Mouse (Mus musculus) limb, embryonic 15.5 days (tissue): ENCODE results near the gene Gpc6. TPM values are rescaled to one million over a fixed set of nuclear protein-coding genes. Genes with fewer than 3 reads are reported as not detected.

Source experiments
- ATAC-seq: fragments of 200-750 bp; cut with Nextera tagmentation; 2 replicates; pipeline ENCODE4 v1.8.0; 2017; ENCODE audit warnings: low read depth, moderate TSS enrichment; ENCODE audit not compliant: insufficient number of reproducible peaks, low FRiP score, low TSS enrichment
- H3K27ac ChIP-seq: fragments of 300-500 bp; sonication (generic); 2 replicates; pipeline ENCODE4 v1.5.1; 2015; ENCODE audit warnings: moderate library complexity, mild to moderate bottlenecking, inconsistent platforms
- H3K27me3 ChIP-seq: fragments of 300-500 bp; sonication (generic); 2 replicates; pipeline ENCODE4 v1.6.1; 2015; ENCODE audit warnings: inconsistent platforms
- H3K36me3 ChIP-seq: fragments of 300-500 bp; sonication (generic); 2 replicates; pipeline ENCODE4 v1.6.1; 2015; ENCODE audit warnings: inconsistent platforms
- H3K4me1 ChIP-seq: fragments of 300-500 bp; sonication (generic); 2 replicates; pipeline ENCODE4 v1.6.1; 2015; ENCODE audit warnings: inconsistent platforms
- H3K4me2 ChIP-seq: fragments of 300-500 bp; sonication (generic); 2 replicates; pipeline ENCODE4 v1.6.1; 2015; ENCODE audit warnings: mild to moderate bottlenecking, inconsistent platforms
- H3K4me3 ChIP-seq: fragments of 300-500 bp; sonication (generic); 2 replicates; pipeline ENCODE4 v1.5.1; 2015; ENCODE audit warnings: mild to moderate bottlenecking, inconsistent platforms
- H3K9ac ChIP-seq: fragments of 300-500 bp; sonication (generic); 2 replicates; pipeline ENCODE4 v1.6.1; 2015; ENCODE audit warnings: inconsistent platforms
- H3K9me3 ChIP-seq: fragments of 300-500 bp; sonication (generic); 2 replicates; pipeline ENCODE4 v1.6.1; 2016; ENCODE audit warnings: inconsistent platforms
- WGBS: fragments of 180-500 bp; shearing (Covaris S2); methylation state at CpG from one replicate; pipeline ENCODE4 v1.1.7; 2015; 5-methylcytosine and 5-hydroxymethylcytosine counted together
- polyA plus RNA-seq: library from polyadenylated mRNA; unstranded; fragments of >200 nt; fragmentation: Nextera tagmentation; extraction: Ambion mirVana; gene quantifications from 2 replicates; pipeline ENCODE4 v1.2.1, GENCODE M21; 2015

The Gpc6 gene
- polyA plus RNA-seq, 1 experiment from 2014 or later = 42.5 TPM

DNA sequence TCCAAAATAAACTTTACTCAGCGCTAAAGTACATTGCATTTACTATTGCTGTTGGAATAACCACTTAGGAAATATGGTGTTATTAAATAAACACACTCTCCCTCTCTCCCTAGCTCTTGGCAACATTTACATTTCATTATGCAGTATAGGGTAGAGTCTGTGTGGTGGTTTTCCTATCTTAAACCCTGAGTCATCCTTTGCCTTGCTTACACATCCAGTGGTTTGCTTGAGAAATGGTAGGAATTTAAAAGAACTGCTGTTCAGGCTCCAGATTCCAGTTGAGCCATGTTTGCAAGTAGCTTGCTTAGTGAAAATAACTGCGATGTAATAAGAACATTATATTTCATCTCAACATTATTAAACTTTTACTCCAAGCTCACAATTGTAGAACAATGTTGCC is 3.3 kb downstream of the Gpc6 start:
- 47% methylated on average over 2 of the region's 2 CpGs for WGBS
- Histone ChIP-seq H3K27me3 (no peaks in the 10 kb centered on the region), H3K9ac (no peak overlapping the region), H3K9me3 (no peaks in the 10 kb centered on the region), H3K27ac (no peak overlapping the region), H3K4me3 (peak overlapping the region; percentile 77), H3K4me1 (peaks cover 8% of the 10 kb centered on the region), H3K4me2 (peak overlapping the region; percentile 86), H3K36me3 (no peaks in the 10 kb centered on the region)
- ATAC-seq = no peak

DNA sequence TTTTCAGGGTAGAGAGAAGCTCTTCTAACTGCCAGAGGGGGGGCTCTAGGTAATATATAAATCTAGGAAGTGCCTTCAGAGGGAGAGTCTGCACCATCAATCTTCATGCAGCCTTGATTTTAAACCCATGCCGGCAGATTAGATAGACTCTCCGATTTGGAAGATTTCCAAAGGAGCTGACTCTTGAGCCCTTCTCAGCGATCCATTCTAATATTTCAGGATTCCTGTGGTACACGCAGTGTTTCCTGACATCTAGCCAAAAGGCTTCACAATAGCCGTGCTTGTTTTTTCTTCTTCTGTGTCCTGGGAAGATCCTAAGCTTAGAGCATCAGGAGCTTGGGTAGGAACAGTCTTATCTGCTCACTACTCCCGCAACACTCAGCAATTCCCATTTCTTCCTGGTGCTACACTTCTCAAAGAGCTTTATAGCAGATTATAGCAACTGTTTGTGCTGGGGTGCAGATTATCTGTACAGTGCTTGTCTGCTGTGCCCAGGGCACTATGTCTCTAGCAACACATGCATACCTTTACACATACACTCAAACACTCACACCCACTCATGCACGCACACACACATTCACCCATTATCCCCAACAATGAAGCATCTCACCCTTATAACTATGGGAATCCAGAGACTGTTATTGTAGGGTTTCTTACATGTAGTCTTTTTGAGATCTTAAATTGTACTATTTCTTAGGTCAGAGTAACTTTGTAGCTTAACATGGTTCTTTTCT is 3.8 kb downstream of the Gpc6 start:
- peak overlapping the region; percentile 77 for H3K4me3 ChIP-seq
- 48% methylated on average over 7 of the region's 7 CpGs for WGBS
- no peaks in the 10 kb centered on the region for H3K9me3 ChIP-seq
- H3K9ac ChIP-seq = no peak overlapping the region
- no peaks in the 10 kb centered on the region for H3K36me3 ChIP-seq
- ATAC-seq = no peak
- H3K4me1 ChIP-seq = peaks cover 8% of the 10 kb centered on the region
- no peak overlapping the region for H3K27ac ChIP-seq
- no peaks in the 10 kb centered on the region for H3K27me3 ChIP-seq
- H3K4me2 ChIP-seq = no peak overlapping the region

DNA sequence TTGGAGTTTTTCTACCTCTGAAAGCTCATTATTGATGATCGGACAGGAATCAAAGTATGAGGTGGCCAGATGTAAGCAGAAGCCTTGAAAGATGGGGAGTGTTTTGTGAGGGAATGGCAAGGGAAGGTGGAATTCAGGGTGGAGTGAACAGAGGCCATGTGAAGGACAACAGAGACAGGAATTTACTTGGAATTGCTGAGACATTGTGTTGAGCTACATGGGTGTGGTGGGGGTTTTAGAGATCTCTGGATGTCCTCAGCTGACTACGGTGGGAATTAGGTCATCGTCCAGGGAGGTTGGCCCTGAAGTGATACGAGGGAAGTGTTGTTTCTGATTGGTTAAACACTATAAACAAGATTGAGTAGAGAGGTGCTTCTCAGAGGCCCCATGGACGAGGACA is 8.7 kb downstream of the Gpc6 start:
- H3K4me1 ChIP-seq = peaks cover 6% of the 10 kb centered on the region
- H3K27ac ChIP-seq = no peak overlapping the region
- no peaks in the 10 kb centered on the region for H3K27me3 ChIP-seq
- WGBS = 68% methylated on average over 5 of the region's 5 CpGs
- no peak overlapping the region for H3K4me2 ChIP-seq
- H3K36me3 ChIP-seq = no peaks in the 10 kb centered on the region
- H3K4me3 ChIP-seq = no peak overlapping the region
- H3K9ac ChIP-seq = no peak overlapping the region
- ATAC-seq = no peak
- no peaks in the 10 kb centered on the region for H3K9me3 ChIP-seq

DNA sequence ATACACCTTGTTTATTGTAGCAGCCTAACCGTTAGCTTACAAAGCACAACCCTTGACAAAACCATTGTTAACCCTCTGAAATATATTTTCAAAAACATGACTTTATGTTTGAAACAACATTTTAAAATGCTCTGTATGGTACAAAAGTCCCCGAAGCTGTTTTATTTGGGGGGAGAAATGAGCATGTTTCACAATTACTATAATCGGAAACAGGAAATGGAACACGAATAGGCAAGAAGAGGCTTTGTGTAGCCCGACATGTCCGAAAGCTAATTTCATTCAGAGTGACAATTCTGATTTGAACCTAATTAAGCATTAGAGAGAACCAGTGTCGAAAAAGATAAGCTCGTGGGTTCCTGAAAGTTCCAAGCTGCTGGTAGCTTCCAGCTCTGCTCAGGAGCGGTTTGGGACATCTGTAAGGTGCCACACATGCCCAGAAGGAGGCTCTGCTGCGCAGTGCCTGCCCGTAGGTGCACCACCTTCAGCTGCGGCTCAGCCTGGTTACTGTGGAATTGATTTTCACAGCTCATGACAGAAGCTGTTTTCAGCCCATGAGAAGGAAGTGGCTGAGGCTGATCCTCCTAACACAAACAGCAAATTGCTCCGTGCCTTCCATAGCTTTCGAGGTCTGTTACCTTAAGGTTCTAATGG is 12.9 kb downstream of the Gpc6 start:
- no peak for ATAC-seq
- H3K27ac ChIP-seq = no peak overlapping the region
- WGBS = 55% methylated on average over 14 of the region's 14 CpGs
- H3K27me3 ChIP-seq = no peaks in the 10 kb centered on the region
- H3K9me3 ChIP-seq = no peaks in the 10 kb centered on the region
- H3K4me1 ChIP-seq = 0 out of 2 replicates have a peak, but pooled peaks cover 3% of the 10 kb centered on the region
- H3K4me2 ChIP-seq = no peak overlapping the region
- H3K4me3 ChIP-seq = no peak overlapping the region
- no peak overlapping the region for H3K9ac ChIP-seq
- H3K36me3 ChIP-seq = no peaks in the 10 kb centered on the region

DNA sequence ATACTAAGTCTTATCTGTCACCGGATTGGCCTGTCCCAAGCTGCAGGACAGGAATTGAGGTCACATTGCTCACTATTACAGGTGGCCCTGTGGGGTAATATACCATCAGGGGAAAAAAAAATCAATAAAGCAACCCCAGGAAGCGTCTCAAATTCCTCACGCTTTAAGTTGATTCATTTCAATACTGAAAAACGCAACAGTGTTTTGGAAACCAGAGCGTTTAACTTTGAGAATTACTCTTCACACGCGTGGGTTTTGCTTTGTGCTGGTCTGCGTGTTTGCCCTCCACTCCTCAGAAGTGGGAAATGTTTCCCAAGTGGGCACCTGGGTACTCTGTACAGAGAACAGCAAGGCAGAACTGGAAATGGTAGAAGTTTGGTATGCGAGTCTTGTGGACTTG is 13.6 kb downstream of the Gpc6 start:
- no peak overlapping the region for H3K9ac ChIP-seq
- H3K27ac ChIP-seq = no peak overlapping the region
- H3K9me3 ChIP-seq = no peaks in the 10 kb centered on the region
- 0 out of 2 replicates have a peak, but pooled peaks cover 3% of the 10 kb centered on the region for H3K4me1 ChIP-seq
- WGBS = 70% methylated on average over 9 of the region's 9 CpGs
- ATAC-seq = no peak
- no peak overlapping the region for H3K4me3 ChIP-seq
- no peak overlapping the region for H3K4me2 ChIP-seq
- no peaks in the 10 kb centered on the region for H3K36me3 ChIP-seq
- H3K27me3 ChIP-seq = no peaks in the 10 kb centered on the region

DNA sequence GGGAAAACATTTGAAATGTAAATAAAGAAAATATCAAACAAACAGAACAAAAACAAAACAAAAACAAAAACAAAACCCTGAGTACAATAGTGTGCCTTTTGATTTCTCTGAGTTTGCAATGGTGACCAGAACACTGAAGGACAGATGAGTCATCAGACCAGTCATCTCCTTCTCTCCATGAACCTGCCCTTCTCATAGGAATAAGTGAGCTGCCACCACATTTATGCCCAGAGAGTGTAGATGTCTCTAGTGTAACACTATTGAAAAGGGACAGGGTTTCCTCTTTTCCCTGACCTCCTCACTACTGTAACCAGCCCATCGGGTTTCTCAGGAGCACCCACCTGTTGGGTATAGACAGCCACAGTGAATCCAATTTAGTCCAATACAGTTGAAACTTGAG is 14.4 kb downstream of the Gpc6 start:
- Histone ChIP-seq H3K27ac (no peak overlapping the region), H3K9ac (no peak overlapping the region), H3K36me3 (no peaks in the 10 kb centered on the region), H3K4me1 (0 out of 2 replicates have a peak, but pooled peaks cover 3% of the 10 kb centered on the region), H3K4me3 (no peak overlapping the region), H3K4me2 (no peak overlapping the region), H3K27me3 (no peaks in the 10 kb centered on the region), H3K9me3 (no peaks in the 10 kb centered on the region)
- no peak for ATAC-seq
- 90% methylated on average over 1 of the region's 1 CpGs for WGBS

DNA sequence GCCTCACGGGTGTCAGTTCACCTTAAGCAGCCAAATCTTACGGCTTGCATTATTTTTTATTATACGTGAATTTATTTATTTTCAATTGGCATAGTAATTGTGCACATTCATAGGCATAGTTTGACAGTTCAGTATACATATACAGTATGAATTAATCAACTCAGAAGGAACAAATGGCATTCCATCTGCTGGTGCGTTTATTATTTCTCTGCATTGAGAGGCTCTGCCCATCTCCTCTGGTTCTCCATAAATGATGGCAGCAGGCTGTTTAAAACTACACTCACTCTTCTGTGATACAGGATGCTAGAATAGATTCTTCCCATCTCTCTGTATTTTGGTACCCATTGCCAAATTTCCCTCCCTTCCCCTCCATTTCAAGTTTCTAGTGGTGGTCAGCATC is 16.7 kb downstream of the Gpc6 start:
- Histone ChIP-seq H3K9me3 (no peaks in the 10 kb centered on the region), H3K9ac (no peak overlapping the region), H3K4me1 (0 out of 2 replicates have a peak, but pooled peaks cover 3% of the 10 kb centered on the region), H3K4me2 (no peak overlapping the region), H3K27me3 (no peaks in the 10 kb centered on the region), H3K4me3 (no peak overlapping the region), H3K27ac (no peak overlapping the region), H3K36me3 (no peaks in the 10 kb centered on the region)
- 81% methylated on average over 4 of the region's 4 CpGs for WGBS
- ATAC-seq = no peak

DNA sequence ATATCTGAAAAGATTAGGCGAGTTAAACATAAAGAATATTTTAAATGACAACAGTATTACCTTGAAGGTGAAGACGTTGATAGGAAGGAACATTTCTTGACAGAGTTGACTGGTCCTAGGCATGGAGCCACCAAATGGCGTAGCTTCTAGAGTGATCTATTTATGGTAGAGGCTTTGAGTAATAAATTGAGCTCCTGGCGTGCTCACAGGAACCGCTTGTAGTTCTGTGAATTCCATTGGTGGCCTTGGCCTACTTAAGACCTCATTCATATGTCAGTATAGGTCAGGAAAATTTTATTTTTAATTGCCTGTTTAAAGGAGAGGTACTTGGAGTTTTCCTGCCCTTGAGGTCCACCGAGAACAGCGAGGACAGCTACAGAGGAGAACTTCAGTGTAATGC is 18.6 kb downstream of the Gpc6 start:
- 90% methylated on average over 7 of the region's 7 CpGs for WGBS
- H3K9me3 ChIP-seq = no peaks in the 10 kb centered on the region
- no peak overlapping the region for H3K4me3 ChIP-seq
- no peak overlapping the region for H3K4me2 ChIP-seq
- no peaks in the 10 kb centered on the region for H3K4me1 ChIP-seq
- H3K27me3 ChIP-seq = no peaks in the 10 kb centered on the region
- H3K36me3 ChIP-seq = no peaks in the 10 kb centered on the region
- no peak overlapping the region for H3K27ac ChIP-seq
- no peak for ATAC-seq
- H3K9ac ChIP-seq = no peak overlapping the region

DNA sequence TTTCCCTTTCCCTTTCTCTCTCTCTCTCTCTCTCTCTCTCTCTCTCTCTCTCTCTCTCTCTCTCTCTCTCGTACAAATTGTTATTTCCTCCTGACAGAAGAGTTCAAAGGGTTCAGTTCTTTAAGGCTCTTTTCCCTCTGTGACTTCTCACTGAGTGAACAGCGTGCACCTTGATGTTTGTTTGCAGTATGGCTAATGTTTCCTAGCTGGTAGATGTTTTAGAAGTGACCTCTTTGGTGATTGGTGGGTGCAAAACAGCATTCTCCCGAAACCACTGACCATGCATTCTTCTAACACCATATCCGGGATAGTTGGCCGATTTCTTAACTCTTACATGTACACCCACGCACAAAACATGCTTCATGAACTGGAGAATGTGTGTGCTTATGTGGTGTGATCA is 20.9 kb downstream of the Gpc6 start:
- no peak for ATAC-seq
- WGBS = 80% methylated on average over 6 of the region's 6 CpGs
- H3K27ac ChIP-seq = no peak overlapping the region
- no peaks in the 10 kb centered on the region for H3K36me3 ChIP-seq
- H3K27me3 ChIP-seq = no peaks in the 10 kb centered on the region
- no peaks in the 10 kb centered on the region for H3K9me3 ChIP-seq
- H3K9ac ChIP-seq = no peak overlapping the region
- no peaks in the 10 kb centered on the region for H3K4me1 ChIP-seq
- no peak overlapping the region for H3K4me2 ChIP-seq
- H3K4me3 ChIP-seq = no peak overlapping the region

DNA sequence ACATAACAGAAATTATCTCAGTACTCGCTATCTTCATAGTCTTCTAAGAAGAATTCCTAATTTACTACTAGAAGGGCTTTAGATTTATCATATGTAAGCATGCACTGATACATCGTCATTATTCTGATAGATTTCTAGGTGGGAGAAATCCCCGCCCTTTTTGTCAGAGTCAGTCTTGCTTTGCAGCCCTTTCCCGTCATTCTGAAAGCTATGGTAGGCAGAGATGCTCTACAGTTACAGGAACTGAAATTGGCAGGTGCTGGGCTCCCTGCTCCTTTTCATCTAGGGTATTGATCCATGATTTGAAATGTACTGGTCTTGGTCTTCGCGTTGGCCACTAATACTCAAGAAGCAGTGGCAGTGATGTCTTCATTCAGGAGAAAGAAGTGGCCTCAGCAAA is 22.3 kb downstream of the Gpc6 start:
- Histone ChIP-seq H3K9me3 (no peaks in the 10 kb centered on the region), H3K36me3 (no peaks in the 10 kb centered on the region), H3K4me2 (no peak overlapping the region), H3K27ac (no peak overlapping the region), H3K9ac (no peak overlapping the region), H3K27me3 (no peaks in the 10 kb centered on the region), H3K4me1 (no peaks in the 10 kb centered on the region), H3K4me3 (no peak overlapping the region)
- ATAC-seq = no peak
- 95% methylated on average over 6 of the region's 6 CpGs for WGBS

DNA sequence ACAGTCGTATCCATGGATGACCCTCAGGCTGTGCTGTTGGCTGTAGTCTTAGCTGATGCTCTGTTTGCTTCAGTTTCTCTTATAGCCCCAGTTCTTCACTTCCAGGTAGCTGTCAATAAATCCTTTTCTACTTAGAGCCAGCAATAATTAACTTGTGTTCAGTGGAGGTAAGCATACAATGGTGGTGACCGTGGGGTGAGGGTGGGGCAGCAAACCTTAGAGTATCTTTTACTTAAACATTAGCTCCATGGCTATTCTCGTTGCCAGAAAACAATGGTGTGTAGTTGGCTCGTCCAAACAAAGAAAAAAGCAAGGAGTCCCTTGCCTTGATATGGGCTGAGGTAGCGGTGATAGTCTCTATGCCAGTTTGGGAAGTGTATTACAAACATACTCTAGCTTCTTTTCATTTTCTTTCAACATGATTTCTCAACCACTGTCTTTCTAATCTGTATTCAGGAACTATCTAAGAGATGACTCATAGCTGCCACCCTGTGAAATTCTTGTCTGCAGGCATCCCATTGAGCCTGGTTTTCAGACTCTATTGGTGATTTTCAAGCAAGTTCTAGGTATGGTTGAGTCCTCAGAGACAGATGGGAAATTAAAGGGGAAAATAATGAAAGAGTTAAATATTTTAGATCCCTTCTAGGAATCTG is 22.9 kb downstream of the Gpc6 start:
- Histone ChIP-seq H3K27ac (no peak overlapping the region), H3K4me3 (no peak overlapping the region), H3K4me1 (no peaks in the 10 kb centered on the region), H3K36me3 (no peaks in the 10 kb centered on the region), H3K9me3 (no peaks in the 10 kb centered on the region), H3K9ac (no peak overlapping the region), H3K4me2 (no peak overlapping the region), H3K27me3 (no peaks in the 10 kb centered on the region)
- ATAC-seq = no peak
- WGBS = 89% methylated on average over 5 of the region's 5 CpGs

DNA sequence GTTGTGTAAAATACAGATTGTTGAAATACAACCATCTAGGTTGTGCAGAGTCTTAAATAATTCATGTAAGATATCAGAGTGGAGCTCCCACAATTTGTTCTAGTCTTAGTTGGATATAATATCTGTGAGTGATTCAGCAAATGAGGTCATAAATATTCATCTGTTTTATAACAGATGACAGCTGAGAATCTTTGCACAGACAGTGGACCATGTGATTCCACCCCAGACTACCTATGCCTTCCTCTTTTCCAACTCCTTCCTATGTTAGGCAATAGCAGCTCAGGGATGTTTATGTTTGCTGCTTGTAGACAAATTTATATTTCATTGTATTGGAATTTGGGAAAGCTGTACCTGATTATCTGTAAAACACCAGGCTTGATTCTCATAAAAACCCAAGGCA is 32.0 kb downstream of the Gpc6 start:
- no peak overlapping the region for H3K4me2 ChIP-seq
- no peaks in the 10 kb centered on the region for H3K36me3 ChIP-seq
- no peak overlapping the region for H3K9ac ChIP-seq
- H3K27me3 ChIP-seq = no peaks in the 10 kb centered on the region
- ATAC-seq = no peak
- no peaks in the 10 kb centered on the region for H3K4me1 ChIP-seq
- no peak overlapping the region for H3K27ac ChIP-seq
- no peak overlapping the region for H3K4me3 ChIP-seq
- H3K9me3 ChIP-seq = no peaks in the 10 kb centered on the region
